Mouse (Mus musculus) left cerebral cortex, postnatal 36 days (tissue): ENCODE measurements at regions not wholly inside any gene's neighbourhood (a gene's known extent, or its start where the extent isn't known, plus 50 kb on each side); places are given as distances from the start of the nearest gene placed in this dataset.

Source experiments
- DNase-seq, 2 experiments: peaks; one replicate each; pipeline ENCODE4 v3.0.0; 2021 to 2022; ENCODE audit warnings: low spot score in 2 of 2, mixed read lengths in 1 of 2
- intact Hi-C: fragments of 180-260 bp; cut with DNase I; formaldehyde crosslinking; loops from one replicate; pipeline ENCODE4 v1.15.1; 2025

GRCm38 (mm10) chr8:103407631-103408030 is 622.2 kb upstream of the Cdh11 start:
- no peak for DNase-seq
- intact Hi-C loops, result no loop called here

- intact Hi-C loops, result no loop called here
- no peak for DNase-seq
Observed at GRCm38 (mm10) chr8:103408411-103408810, 623.0 kb upstream of the Cdh11 start.

GRCm38 (mm10) chr8:103409121-103409551 is 623.7 kb upstream of the Cdh11 start:
- DNase-seq, result no peak
- intact Hi-C loops, result no loop called here

DNA sequence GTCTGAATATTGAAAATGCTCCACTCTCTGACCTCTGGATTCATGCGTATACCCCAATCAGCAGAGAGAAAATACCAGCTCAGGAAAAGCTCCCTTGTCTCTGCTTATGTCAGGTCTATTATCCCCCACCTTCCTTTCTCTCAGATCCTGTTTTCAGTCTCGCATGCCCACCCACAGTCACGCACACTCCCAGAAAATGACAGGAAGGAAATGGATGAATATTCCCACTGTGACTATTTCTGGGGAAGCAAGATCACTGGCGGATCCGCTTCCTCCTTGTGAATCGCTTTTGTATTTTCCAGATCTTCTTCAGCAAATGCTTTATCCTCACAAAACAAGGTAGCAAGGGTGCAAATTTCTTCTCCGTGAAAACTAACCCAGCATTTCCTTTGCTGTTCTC is 627.3 kb upstream of the Cdh11 start:
- intact Hi-C loops, result no loop called here
- peak in 1 of 2 experiments; percentile 11 for DNase-seq

DNA sequence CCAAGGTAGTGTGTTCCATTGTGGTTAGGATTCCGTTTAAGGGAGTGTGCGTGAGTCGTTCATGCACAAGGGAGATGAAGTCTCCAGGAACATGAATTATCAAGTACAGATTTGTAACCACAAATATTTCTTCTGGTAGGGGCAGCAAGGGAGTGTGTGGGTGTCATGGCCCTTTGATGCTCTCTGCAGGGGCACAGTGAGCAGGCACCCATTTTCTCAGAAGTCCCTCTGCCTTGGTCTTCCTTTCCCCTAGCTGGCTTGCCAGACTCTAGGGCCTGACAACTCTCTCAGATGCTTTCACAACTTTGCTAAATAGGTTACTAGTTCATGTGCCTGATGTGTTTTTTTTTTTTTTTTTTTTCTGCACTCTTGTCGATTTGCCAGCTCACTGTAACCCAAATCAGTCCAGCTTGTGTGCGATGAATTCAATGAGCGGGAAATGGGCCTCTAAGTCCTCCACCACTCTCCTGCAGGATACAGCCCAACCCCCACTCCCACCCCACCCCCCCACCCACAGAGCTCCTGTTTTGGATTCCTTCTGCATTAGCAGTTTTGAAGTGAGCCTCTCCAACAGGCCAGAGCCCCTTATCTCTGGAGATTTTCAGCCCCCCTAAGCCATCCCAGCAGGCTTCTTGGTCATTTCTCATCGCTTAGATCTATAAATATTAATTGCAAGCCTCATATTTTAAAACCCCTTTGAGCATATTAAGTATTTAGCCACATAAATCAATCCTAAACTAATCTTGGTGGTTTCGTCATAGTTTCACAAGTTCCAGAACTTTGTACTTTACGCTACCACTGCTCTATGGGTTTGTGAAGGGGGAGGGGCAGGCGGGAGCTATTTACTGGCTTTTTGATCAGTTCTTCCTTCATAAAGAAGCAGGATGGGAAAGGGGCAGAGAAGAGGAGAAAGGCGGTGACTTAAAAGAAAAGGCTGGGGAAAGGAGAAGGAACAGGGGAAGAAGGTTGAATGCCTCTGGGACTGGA is 628.4 kb upstream of the Cdh11 start:
- intact Hi-C loops, result no loop called here
- no peak for DNase-seq

DNA sequence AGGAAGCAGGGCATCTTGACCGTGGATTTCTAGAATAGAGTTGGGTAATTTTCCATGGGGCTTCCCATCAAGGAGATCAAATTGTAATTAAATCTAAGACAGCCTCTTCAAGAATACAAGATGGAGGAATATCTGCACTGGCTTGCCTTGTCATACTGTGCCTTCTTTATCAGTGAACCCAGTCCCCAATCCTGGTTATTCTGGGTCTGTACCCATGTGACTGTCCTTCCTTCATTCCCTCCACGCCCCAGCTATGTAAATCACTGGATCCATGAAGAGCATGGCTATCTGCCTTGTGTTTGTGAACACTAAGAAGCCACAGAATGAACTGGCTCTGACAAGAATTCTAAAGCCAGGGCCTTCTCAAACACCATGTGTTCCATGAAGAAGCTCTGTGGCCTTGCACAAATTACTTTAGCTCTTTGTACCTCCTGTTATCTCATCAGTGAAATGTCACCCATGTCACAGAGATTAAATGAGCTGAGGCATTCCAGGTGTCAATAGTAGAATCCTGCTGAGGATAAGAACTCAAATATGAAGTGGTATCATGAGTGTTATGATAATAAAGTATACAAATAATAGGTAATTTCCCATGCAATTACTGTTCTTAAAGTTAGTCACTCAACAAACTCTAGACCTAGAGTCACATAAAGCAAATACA is 637.0 kb upstream of the Cdh11 start:
- intact Hi-C loops, result no loop called here
- no peak for DNase-seq

- DNase-seq, result no peak
Observed at GRCm38 (mm10) chr8:103425967-103426366, 640.5 kb upstream of the Cdh11 start.

GRCm38 (mm10) chr8:103430874-103431492 is 645.5 kb upstream of the Cdh11 start:
- intact Hi-C loops, result no loop called here
- no peak for DNase-seq

More at GRCm38 (mm10) chr8:103425967-103426366, 640.5 kb upstream of the Cdh11 start:
- intact Hi-C loops, result no loop called here

DNA sequence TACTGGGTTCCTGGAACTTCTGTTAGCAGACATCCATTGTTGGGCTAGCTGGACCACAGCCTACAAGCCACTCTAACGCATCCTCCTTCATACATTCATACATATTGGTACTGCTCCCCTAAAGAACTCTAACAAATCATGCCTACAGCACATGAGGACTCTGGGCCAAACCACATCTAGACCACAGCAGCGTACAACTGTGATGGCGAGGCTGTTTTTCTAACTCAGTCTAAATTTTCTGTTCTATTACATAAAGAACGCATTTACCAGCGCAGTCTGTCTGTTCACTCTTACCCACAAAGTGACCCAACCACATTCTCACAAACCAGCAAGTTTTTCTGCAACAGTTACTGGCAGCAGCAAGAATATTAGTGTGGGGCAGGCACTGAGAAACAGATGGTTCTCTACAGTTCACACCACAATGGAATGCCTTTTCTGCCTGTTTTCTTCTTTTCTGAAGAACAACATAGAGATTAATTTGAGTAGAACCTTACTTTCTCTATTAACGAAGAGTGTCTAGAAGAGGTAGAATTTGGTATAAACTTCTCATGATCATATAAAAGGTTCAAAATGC is 648.2 kb upstream of the Cdh11 start:
- intact Hi-C loops, result no loop called here
- no peak for DNase-seq

DNA sequence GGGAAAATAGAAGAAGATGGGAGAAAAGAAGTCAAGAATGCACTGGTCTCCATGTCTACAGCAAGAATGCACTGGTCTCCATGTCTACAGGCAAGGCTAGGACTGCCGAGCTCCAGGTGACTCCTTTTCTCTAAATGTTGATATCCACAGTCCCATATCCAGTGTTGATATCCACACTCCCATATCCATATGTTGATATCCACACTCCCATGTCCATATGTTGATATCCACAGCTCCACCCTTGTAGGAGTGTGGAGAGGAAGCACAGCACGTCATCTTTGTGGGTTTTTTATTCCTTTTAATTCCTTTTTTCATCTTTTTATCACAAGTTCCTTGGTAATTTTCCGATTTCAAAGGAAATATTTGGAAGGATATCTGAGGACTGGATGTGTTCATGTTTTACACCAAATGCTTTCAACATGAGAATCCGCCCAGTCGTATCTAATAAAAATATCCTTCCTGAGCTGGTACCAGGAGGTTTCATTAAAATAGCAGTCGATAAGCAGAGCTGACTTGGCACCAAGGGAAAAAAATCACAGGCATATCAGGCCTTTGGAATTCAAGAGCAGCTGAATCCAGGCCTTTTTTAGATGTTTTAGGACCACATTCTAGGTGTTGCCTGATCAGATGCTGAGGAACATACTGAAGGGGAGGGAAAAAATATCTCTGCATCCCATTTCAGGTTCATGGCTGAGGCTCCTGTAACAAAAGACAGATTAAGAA is 653.7 kb upstream of the Cdh11 start:
- intact Hi-C loops, result no loop called here
- peak in 1 of 2 experiments; percentile 16 for DNase-seq

GRCm38 (mm10) chr8:103441163-103441562 is 655.7 kb upstream of the Cdh11 start:
- DNase-seq, result peak in 1 of 2 experiments; percentile 20
- intact Hi-C loops, result no loop called here

- intact Hi-C loops, result no loop called here
- DNase-seq, result no peak
Observed at GRCm38 (mm10) chr8:103442420-103443125, 657.1 kb upstream of the Cdh11 start.

DNA sequence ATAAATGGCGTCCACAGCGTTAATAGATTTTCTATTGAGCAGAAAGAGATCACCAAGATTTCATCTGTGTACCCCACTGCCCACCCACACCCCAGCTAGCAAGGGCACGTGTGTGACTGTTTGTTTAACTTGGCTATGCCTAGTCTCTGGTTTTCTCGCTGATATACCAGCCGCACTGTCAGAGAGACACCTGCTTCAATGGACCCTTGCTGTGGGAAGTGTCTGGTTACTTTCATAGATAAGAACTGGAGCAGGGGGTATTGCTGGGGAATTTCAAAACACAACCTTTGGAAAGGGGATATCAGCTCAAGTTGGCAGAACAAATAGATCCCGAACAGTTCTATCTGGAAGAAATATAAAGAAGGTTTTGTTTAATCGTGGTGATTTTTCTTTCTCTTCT is 656.8 kb upstream of the Cdh5 start:
- intact Hi-C loops, result no loop called here
- no peak for DNase-seq

GRCm38 (mm10) chr8:103445378-103445777 is 656.0 kb upstream of the Cdh5 start:
- DNase-seq, result no peak
- intact Hi-C loops, result no loop called here

DNA sequence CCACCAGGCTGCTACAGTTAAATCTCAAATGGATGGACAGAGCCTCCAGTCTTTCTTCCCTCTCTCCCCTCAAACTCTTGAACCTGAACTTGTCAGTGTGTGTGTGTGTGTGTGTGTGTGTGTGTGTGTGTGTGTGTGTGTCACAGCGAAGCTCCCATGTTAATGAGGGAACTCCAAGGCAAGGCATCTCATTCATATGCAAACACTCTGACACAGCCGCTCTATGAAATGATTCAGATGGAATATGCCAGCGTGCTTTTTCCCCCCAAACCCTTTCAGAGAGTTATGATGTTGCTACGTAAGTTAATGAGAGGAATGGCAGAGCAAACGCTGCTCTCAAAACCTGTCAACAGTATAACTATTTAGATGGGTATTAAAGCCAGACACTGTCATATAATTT is 653.5 kb upstream of the Cdh5 start:
- no peak for DNase-seq
- intact Hi-C loops, result no loop called here

- no peak for DNase-seq
- intact Hi-C loops, result no loop called here
Observed at GRCm38 (mm10) chr8:103451381-103452018, 649.9 kb upstream of the Cdh5 start.

DNA sequence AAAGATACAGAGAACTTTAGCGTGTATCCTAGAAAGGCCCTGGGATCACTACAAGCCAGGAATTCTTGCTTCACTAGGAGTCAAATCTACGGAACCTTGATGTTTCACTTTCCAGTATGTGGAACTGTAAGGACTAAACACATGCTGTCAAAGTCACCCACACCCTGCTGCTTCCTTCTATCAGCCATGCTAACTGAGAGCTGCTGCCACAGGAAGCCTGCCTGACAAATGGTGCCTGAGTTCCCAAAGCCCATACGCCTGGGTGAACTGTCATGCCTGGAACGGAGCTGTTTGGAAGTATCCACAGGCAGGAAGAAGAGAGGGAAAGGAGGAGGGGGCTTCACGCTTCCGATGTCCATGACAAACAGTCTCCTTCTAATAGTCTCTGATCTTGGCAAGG is 644.2 kb upstream of the Cdh5 start:
- intact Hi-C loops, result no loop called here
- DNase-seq, result no peak

DNA sequence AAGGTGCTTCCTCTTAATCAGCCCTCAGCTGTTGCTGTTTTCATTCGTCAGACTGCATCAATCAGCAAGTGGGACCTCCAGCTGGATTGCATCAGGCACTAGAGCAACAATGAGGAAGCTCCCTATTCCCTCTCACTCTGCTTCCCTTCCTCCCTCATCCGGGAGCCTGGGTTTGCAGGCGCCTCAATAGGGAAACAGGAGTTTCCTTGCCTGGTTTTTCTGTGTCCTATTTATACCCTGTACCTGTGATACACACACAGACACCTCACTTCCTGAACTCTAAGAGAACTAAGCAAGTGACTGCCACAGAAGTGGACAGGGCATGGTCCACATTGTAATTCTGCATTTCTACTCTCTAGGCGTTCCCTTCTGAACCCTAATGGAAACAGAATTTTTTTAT is 637.9 kb upstream of the Cdh5 start:
- no peak for DNase-seq
- intact Hi-C loops, result no loop called here
